Mouse (Mus musculus) MEL (cell line): ENCODE measurements around the gene Prrx2. TPM values are rescaled to one million over a fixed set of nuclear protein-coding genes. Genes with fewer than 3 reads are reported as not detected.

Experiments
- DNase-seq: peaks from one replicate; pipeline ENCODE4 v3.0.0; 2011; ENCODE audit warnings: low read depth, low spot score
- H3K27ac ChIP-seq: 2 replicates; pipeline ENCODE4 v1.5.1; 2012; ENCODE audit warnings: low read depth, mild to moderate bottlenecking, control low read depth, low read length, moderate library complexity; ENCODE audit not compliant: control insufficient read depth
- H3K27me3 ChIP-seq, 2 experiments: fragments of 150-350 bp in 1 of 2; sonication (generic) in 1 of 2; 2 replicates each; pipeline ENCODE4 v1.6.1; 2012; ENCODE audit warnings: low read length in 2 of 2, mild to moderate bottlenecking in 2 of 2, improper control_type of control experiment in 1 of 2, moderate library complexity in 1 of 2; ENCODE audit not compliant: insufficient read depth in 2 of 2, control insufficient read depth in 1 of 2
- H3K36me3 ChIP-seq, 2 experiments: 2 replicates each; pipeline ENCODE4 v1.6.1; 2012 to 2014; ENCODE audit warnings: low read length in 2 of 2, improper control_type of control experiment in 1 of 2, inconsistent platforms in 1 of 2, mild to moderate bottlenecking in 1 of 2; ENCODE audit not compliant: insufficient read depth in 2 of 2, control insufficient read depth in 1 of 2
- H3K4me1 ChIP-seq, 2 experiments: fragments of 150-350 bp in 1 of 2; sonication (generic) in 1 of 2; 2 replicates each; pipeline ENCODE4 v1.6.1; 2012; ENCODE audit warnings: low read length in 2 of 2, improper control_type of control experiment in 1 of 2, mild to moderate bottlenecking in 1 of 2; ENCODE audit not compliant: insufficient read depth in 2 of 2, control insufficient read depth in 1 of 2
- H3K4me3 ChIP-seq, 2 experiments: fragments of 150-350 bp in 1 of 2; sonication (generic) in 1 of 2; 2 replicates each; pipeline ENCODE4 v1.5.1; 2012; ENCODE audit warnings: low read depth in 2 of 2, low read length in 2 of 2, mild to moderate bottlenecking in 2 of 2, moderate library complexity in 2 of 2, control low read depth in 1 of 2, improper control_type of control experiment in 1 of 2; ENCODE audit not compliant: control insufficient read depth in 1 of 2, insufficient read depth in 1 of 2
- H3K79me2 ChIP-seq: 2 replicates; pipeline ENCODE4 v1.6.1; 2012; ENCODE audit warnings: mild to moderate bottlenecking, low read length, moderate library complexity; ENCODE audit not compliant: control insufficient read depth, poor library complexity, insufficient read depth
- H3K9ac ChIP-seq: 2 replicates; pipeline ENCODE4 v1.6.1; 2012; ENCODE audit warnings: low read depth, mild to moderate bottlenecking, control low read depth, low read length, moderate library complexity; ENCODE audit not compliant: control insufficient read depth, poor library complexity, severe bottlenecking
- H3K9me3 ChIP-seq: fragments of 150-350 bp; sonication (generic); replicated peaks from 2 replicates; pipeline ENCODE4 v1.6.1; 2012; ENCODE audit warnings: mild to moderate bottlenecking, low read length, improper control_type of control experiment, moderate library complexity; ENCODE audit not compliant: insufficient read depth
- BHLHE40 ChIP-seq: IDR thresholded peaks from 2 replicates; pipeline ENCODE4 v1.6.1; 2012; ENCODE audit warnings: low read depth, mild to moderate bottlenecking, inconsistent platforms, low read length, improper control_type of control experiment, borderline replicate concordance
- CHD1 ChIP-seq: IDR thresholded peaks from 2 replicates; pipeline ENCODE4 v1.6.1; 2012; ENCODE audit warnings: low read depth, mild to moderate bottlenecking, inconsistent platforms, low read length, improper control_type of control experiment
- CHD2 ChIP-seq: IDR thresholded peaks from 2 replicates; pipeline ENCODE4 v1.6.1; 2011; ENCODE audit warnings: low read length, improper control_type of control experiment
- CTCF ChIP-seq, 3 experiments: IDR thresholded peaks in 2 of 3; conservative IDR thresholded peaks in 1 of 3; 2 replicates each; pipeline ENCODE4 v1.5.1; 2011 to 2012; ENCODE audit warnings: low read length in 3 of 3, low read depth in 2 of 3, mild to moderate bottlenecking in 2 of 3, improper control_type of control experiment in 1 of 3, inconsistent platforms in 1 of 3, mixed read lengths in 1 of 3, moderate library complexity in 1 of 3; ENCODE audit not compliant: control insufficient read depth in 1 of 3, insufficient read depth in 1 of 3, poor library complexity in 1 of 3, severe bottlenecking in 1 of 3
- EP300 ChIP-seq, 2 experiments: IDR thresholded peaks; 2 replicates each; pipeline ENCODE4 v1.6.1; 2011; ENCODE audit warnings: improper control_type of control experiment in 2 of 2, low read length in 2 of 2, low read depth in 1 of 2, mild to moderate bottlenecking in 1 of 2
- GATA1 ChIP-seq: IDR thresholded peaks from 2 replicates; pipeline ENCODE4 v1.6.1; 2011; ENCODE audit warnings: low read depth, low read length, improper control_type of control experiment
- KAT2A ChIP-seq: conservative IDR thresholded peaks from 2 replicates; pipeline ENCODE4 v1.6.1; 2012; ENCODE audit warnings: low read depth, low read length, improper control_type of control experiment, inconsistent platforms
- MAFK ChIP-seq: IDR thresholded peaks from 2 replicates; pipeline ENCODE4 v1.6.1; 2011; ENCODE audit warnings: low read depth, mild to moderate bottlenecking, low read length, improper control_type of control experiment, borderline replicate concordance
- MEF2A ChIP-seq: IDR thresholded peaks from 2 replicates; pipeline ENCODE4 v1.6.1; 2014; ENCODE audit warnings: low read depth, mild to moderate bottlenecking, inconsistent platforms, low read length, improper control_type of control experiment; ENCODE audit not compliant: poor library complexity, insufficient replicate concordance, severe bottlenecking; ENCODE audit errors: extremely low read depth
- MXI1 ChIP-seq: IDR thresholded peaks from 2 replicates; pipeline ENCODE4 v1.6.1; 2011; ENCODE audit warnings: mild to moderate bottlenecking, low read depth, low read length, improper control_type of control experiment
- NELFE ChIP-seq: IDR thresholded peaks from 2 replicates; pipeline ENCODE4 v1.6.1; 2011; ENCODE audit warnings: low read depth, low read length, improper control_type of control experiment
- NRF1 ChIP-seq: IDR thresholded peaks from 2 replicates; pipeline ENCODE4 v1.6.1; 2014; ENCODE audit warnings: low read depth, mild to moderate bottlenecking, inconsistent platforms, low read length, improper control_type of control experiment, moderate library complexity; ENCODE audit not compliant: poor library complexity, insufficient read depth, severe bottlenecking
- POLR2A ChIP-seq, 2 experiments: IDR thresholded peaks; 2 replicates each; pipeline ENCODE4 v1.6.1; 2011 to 2012; ENCODE audit warnings: low read length in 2 of 2, mild to moderate bottlenecking in 2 of 2, control low read depth in 1 of 2, improper control_type of control experiment in 1 of 2, low read depth in 1 of 2, moderate library complexity in 1 of 2; ENCODE audit not compliant: control insufficient read depth in 1 of 2, insufficient read depth in 1 of 2, poor library complexity in 1 of 2
- RCOR1 ChIP-seq: IDR thresholded peaks from 2 replicates; pipeline ENCODE4 v1.6.1; 2012; ENCODE audit warnings: low read depth, mild to moderate bottlenecking, inconsistent platforms, low read length, improper control_type of control experiment
- TAL1 ChIP-seq: IDR thresholded peaks from 2 replicates; pipeline ENCODE4 v1.6.1; 2012; ENCODE audit warnings: mild to moderate bottlenecking, inconsistent platforms, low read length, moderate library complexity, mixed read lengths
- TCF12 ChIP-seq: IDR thresholded peaks from 2 replicates; pipeline ENCODE4 v1.6.1; 2014; ENCODE audit warnings: low read depth, mild to moderate bottlenecking, inconsistent platforms, low read length, improper control_type of control experiment, moderate library complexity
- USF1 ChIP-seq: IDR thresholded peaks from 2 replicates; pipeline ENCODE4 v1.6.1; 2014; ENCODE audit warnings: low read depth, mild to moderate bottlenecking, inconsistent platforms, low read length, improper control_type of control experiment, moderate library complexity
- USF2 ChIP-seq, 2 experiments: IDR thresholded peaks; 2 replicates each; pipeline ENCODE4 v1.6.1; 2011 to 2012; ENCODE audit warnings: improper control_type of control experiment in 2 of 2, low read length in 2 of 2, borderline replicate concordance in 1 of 2, inconsistent platforms in 1 of 2, low read depth in 1 of 2, mild to moderate bottlenecking in 1 of 2; ENCODE audit not compliant: insufficient read depth in 1 of 2
- ZMIZ1 ChIP-seq: IDR thresholded peaks from 2 replicates; pipeline ENCODE4 v1.6.1; 2012; ENCODE audit warnings: low read depth, mild to moderate bottlenecking, inconsistent platforms, low read length, improper control_type of control experiment, moderate library complexity
- ZNF384 ChIP-seq: IDR thresholded peaks from 2 replicates; pipeline ENCODE4 v1.6.1; 2012; ENCODE audit warnings: low read depth, mild to moderate bottlenecking, inconsistent platforms, low read length, improper control_type of control experiment
- polyA plus RNA-seq, 2 experiments: library from polyadenylated mRNA; stranded (reverse) in 1 of 2; unstranded in 1 of 2; fragments of >175 nt in 1 of 2; fragments of >200 nt in 1 of 2; gene quantifications; 2 replicates each; pipeline versions ENCODE4 v1.2.1 to v1.2.4; 2012; ENCODE audit warnings: low replicate concordance in 2 of 2, low read depth in 1 of 2; ENCODE audit not compliant: insufficient read length in 2 of 2, insufficient read depth in 1 of 2, missing spikeins in 1 of 2
- total RNA-seq: library from RNA; depleted of rRNA; stranded (reverse); fragments of 300-350 nt; gene quantifications from 2 replicates; pipeline ENCODE4 v1.2.3, GENCODE M21; 2012

The Prrx2 gene
- total and polyA plus RNA-seq, 3 experiments: not detected

DNA sequence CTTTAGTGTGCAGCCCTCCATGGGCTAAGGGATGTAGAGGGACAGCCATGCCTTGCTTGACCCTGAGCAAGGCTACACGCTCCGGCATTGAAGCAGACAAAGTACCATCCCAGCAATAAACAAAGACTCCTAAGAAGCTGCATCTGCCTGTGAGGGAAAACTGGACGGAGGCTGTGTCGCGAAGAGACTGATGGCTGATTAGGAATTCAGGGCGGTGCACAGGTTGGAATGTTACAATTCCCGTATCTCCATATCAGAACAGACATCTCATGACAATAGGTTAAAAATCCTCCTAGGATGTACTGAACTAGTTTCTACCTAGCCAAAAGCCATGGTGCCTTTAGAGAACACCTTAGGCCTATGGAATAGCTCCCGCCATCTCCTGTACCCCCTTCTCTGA lies 71.1 kb downstream of the Prrx2 start:
- no peak for DNase-seq
- no peaks in the 10 kb centered on the region for H3K4me1 ChIP-seq
- H3K27me3 ChIP-seq: peaks cover 0 to 3% of the 10 kb centered on the region in 2 experiments; a peak in 2 of 4 replicates
- TF ChIP-seq POLR2A (IDR thresholded peaks at IDR 0.05; ENCODE audit: control insufficient read depth in 1 of 2, insufficient read depth in 1 of 2, low read depth in 1 of 2, low read length in 2 of 2, poor library complexity in 1 of 2): no peak
- no peak for TF ChIP-seq USF2 (IDR thresholded peaks at IDR 0.05; ENCODE audit: borderline replicate concordance in 1 of 2, insufficient read depth in 1 of 2, low read depth in 1 of 2, low read length in 2 of 2)
- TF ChIP-seq NELFE: no peak
- no peak for TF ChIP-seq MXI1
- TF ChIP-seq BHLHE40: no peak
- no peak for TF ChIP-seq TCF12
- no peak for TF ChIP-seq GATA1
- TF ChIP-seq EP300 (IDR thresholded peaks at IDR 0.05; ENCODE audit: low read depth in 1 of 2, low read length in 2 of 2): no peak
- TF ChIP-seq USF1: no peak
- no peak for TF ChIP-seq ZMIZ1
- TF ChIP-seq NRF1: no peak
- no peak for TF ChIP-seq KAT2A
- TF ChIP-seq MAFK: no peak
- TF ChIP-seq CTCF (IDR thresholded peaks at IDR 0.05 in 2 of 3, conservative IDR thresholded peaks at IDR 0.05 in 1 of 3; ENCODE audit: control insufficient read depth in 1 of 3, insufficient read depth in 1 of 3, low read depth in 2 of 3, low read length in 3 of 3, poor library complexity in 1 of 3, severe bottlenecking in 1 of 3): no peak
- TF ChIP-seq MEF2A: no peak
- no peak for TF ChIP-seq CHD2
- TF ChIP-seq ZNF384: no peak
- no peaks in the 10 kb centered on the region for H3K79me2 ChIP-seq
- H3K4me3 ChIP-seq: no peak overlapping the region
- H3K9me3 ChIP-seq: no peaks in the 10 kb centered on the region
- H3K27ac ChIP-seq: no peak overlapping the region
- H3K36me3 ChIP-seq: no peaks in the 10 kb centered on the region
- H3K9ac ChIP-seq: no peak overlapping the region

GRCm38 (mm10) chr2:30906641-30907040 lies 71.9 kb downstream of the Prrx2 start:
- H3K27me3 ChIP-seq: peaks cover 0 to 2% of the 10 kb centered on the region in 2 experiments; a peak in 2 of 4 replicates
- TF ChIP-seq KAT2A: no peak
- TF ChIP-seq CHD1: no peak
- no peak for TF ChIP-seq RCOR1
- TF ChIP-seq NELFE: no peak
- TF ChIP-seq TAL1: no peak
- TF ChIP-seq BHLHE40: no peak

More at GRCm38 (mm10) chr2:30906641-30907040, 71.9 kb downstream of the Prrx2 start:
- no peaks in the 10 kb centered on the region for H3K4me1 ChIP-seq
- H3K27ac ChIP-seq: no peak overlapping the region
- DNase-seq: no peak
- no peak overlapping the region for H3K9ac ChIP-seq
- H3K79me2 ChIP-seq: no peaks in the 10 kb centered on the region
- no peaks in the 10 kb centered on the region for H3K36me3 ChIP-seq
- no peaks in the 10 kb centered on the region for H3K9me3 ChIP-seq
- no peak overlapping the region for H3K4me3 ChIP-seq
